Mouse (Mus musculus): ENCODE data around the gene Tspan14. TPM values are rescaled to one million over a fixed set of nuclear protein-coding genes. Genes with fewer than 3 reads are reported as not detected.

Tspan14 gene
- polyA plus RNA-seq, 1 experiment from 2014 or later, result 87.6 TPM

DNA sequence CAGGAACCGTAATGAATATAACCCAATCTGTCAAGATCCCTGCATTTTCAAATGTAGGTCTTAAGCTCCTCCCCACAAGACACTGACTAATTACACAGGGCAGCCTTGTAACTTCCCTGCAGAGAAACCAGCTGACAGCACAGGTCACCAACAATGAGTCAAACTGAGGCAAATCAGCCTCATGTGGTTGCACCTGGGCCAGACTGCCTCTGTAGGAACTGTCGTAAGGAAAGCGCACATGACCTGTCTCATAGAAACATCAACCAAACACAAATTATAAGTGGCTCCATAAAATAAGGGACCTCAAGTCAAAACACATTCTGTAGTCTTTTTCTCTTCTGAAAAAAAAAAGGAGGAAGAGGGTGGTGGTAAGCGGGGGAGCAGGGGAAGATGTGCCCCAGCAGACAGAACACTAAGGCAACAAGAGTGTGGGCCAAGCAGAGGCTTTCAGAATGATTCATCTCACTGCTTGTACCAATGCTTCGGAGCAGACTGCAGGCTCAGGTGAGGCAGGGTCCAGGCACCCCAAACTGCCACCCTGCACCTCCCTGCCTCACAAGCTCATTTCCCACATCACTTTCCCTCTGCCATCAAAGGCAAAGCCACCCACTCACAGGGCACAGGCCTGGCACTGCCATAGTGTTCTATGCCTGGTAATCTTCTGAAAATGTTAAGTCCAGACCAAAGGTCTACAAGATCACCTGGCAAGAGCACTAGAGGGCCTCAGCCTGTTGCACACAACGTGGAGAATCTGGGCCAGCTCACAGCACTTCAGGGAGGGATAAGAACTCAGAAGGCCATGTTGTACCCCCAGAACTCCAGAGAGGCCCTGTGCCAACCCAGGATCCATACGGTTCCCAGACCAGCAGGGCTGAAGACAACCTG, 16.6 kb downstream of the Tspan14 start:
- Histone ChIP-seq H3K36me3 (0 out of 2 replicates have a peak, but pooled peaks cover 4% of the 10 kb centered on the region), H3K4me2 (replicated peaks) (no peak overlapping the region), H3K4me1 (peaks cover 56% of the 10 kb centered on the region), H3K27ac (peak overlapping the region; percentile 48; the same call in 1 of the 2 replicates), H3K9ac (no peak overlapping the region), H3K4me3 (no peak overlapping the region), H3K27me3 (no peaks in the 10 kb centered on the region), H3K9me3 (no peaks in the 10 kb centered on the region)
- 75% methylated on average over 7 of the region's 7 CpGs for WGBS
- no peak for ATAC-seq (ENCODE audit: insufficient number of reproducible peaks, insufficient read depth, low FRiP score, low TSS enrichment)

DNA sequence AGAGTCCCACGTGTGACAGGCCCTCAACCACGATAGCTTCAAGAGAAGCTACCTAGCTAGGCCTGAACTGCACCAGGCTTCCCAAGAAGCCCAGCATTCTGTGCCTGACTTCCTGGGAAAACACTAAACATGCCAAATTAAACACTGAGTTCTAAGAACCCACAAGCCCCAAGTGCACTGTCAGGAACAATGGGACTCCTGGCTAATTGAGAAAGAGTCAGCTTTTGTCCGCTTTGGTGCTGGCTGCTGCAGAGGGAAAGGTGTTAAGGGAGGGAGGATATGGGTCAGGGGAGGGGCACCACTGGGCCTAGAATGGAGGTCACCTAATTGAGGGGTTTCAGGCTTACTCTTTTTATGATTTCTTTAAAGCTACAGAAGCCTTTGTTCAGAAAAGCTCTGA, 17.6 kb downstream of the Tspan14 start:
- Histone ChIP-seq H3K27me3 (no peaks in the 10 kb centered on the region), H3K36me3 (0 out of 2 replicates have a peak, but pooled peaks cover 7% of the 10 kb centered on the region), H3K27ac (peak overlapping the region; percentile 48), H3K9me3 (no peaks in the 10 kb centered on the region), H3K4me1 (peaks cover 47% of the 10 kb centered on the region), H3K4me2 (replicated peaks) (no peak overlapping the region), H3K9ac (no peak overlapping the region), H3K4me3 (no peak overlapping the region)
- no peak for ATAC-seq (ENCODE audit: insufficient number of reproducible peaks, insufficient read depth, low FRiP score, low TSS enrichment)
- WGBS, result 63% methylated on average over 3 of the region's 3 CpGs

DNA sequence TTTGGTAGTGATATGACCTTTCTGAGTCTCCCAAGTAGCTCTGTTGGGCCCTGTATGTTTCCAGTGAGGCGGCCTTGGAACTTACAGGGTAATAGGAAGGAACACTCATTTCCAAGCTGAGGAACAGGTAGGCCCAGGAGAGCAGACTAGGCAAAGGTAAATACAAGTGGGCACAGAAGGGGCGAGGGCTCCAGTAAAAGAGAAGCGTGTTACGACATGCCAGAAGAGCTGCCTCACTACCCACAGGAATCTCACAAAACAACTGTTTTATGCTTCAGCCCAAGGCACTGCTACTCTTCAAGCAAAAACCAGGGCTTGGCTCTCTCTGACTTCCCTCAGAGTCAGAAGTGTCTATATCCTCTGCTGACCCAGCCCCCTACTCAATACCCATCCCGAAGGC, 18.1 kb downstream of the Tspan14 start:
- ATAC-seq (ENCODE audit: insufficient number of reproducible peaks, insufficient read depth, low FRiP score, low TSS enrichment), result no peak
- no peaks in the 10 kb centered on the region for H3K27me3 ChIP-seq

DNA sequence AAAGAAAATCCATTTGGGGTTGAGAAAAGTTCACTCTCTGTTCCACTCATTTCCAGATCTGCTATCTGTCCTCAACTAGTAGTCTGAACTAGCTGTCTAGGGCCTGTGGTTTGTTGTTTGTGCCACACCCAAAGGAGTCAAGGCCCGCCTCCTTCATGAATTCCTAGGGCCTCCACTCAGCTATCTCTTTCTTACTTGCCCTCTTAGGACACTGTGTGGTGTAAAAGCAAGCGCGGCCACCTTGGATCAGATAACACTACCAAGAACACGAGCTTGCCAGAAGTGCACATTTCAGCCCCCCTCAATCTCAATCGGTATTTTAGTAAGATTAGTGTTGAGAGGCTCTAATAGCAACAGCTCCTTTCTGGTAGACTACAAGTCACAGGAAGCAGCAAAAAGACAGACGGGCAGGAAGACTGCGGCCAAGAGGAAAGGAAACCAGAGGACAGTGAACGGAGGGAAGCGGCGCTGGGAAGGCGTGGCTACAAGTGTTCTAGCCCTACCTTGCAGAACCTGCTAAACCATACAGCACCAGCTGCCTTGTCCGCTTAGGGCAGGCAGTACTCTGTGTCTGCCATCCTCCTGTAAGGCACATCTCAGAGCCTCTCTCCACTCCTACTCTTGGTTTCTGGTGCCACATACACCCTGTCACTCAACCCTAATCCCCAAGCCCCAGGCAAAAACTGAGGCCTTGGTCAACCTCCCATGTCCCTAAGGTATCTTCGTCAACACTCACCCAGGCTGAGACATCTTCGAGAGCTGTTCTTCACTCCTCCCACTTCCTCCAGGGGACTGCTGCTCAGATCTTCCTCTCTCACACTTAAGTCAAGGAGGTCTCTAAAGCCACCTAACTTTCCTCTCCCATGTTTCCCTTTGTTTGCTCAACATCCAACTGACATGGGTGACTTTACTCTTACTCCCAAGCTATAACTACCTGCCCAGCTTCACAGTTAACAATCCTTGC, 18.9 kb downstream of the Tspan14 start:
- Histone ChIP-seq H3K4me1 (peaks cover 34% of the 10 kb centered on the region), H3K9me3 (no peaks in the 10 kb centered on the region), H3K36me3 (0 out of 2 replicates have a peak, but pooled peaks cover 7% of the 10 kb centered on the region), H3K27me3 (no peaks in the 10 kb centered on the region), H3K27ac (peak overlapping the region; percentile 78), H3K4me2 (replicated peaks) (no peak overlapping the region), H3K9ac (no peak overlapping the region), H3K4me3 (no peak overlapping the region)
- WGBS, result 63% methylated on average over 14 of the region's 14 CpGs
- 0 out of 2 replicates have a peak, but pooled peaks have one; percentile 59 for ATAC-seq (ENCODE audit: insufficient number of reproducible peaks, insufficient read depth, low FRiP score, low TSS enrichment)

More for the DNA sequence above, 18.1 kb downstream of the Tspan14 start:
- WGBS, result 87% methylated on average over 5 of the region's 5 CpGs
- Histone ChIP-seq H3K4me1 (peaks cover 42% of the 10 kb centered on the region), H3K27ac (peak overlapping the region; percentile 78), H3K9me3 (no peaks in the 10 kb centered on the region), H3K9ac (no peak overlapping the region), H3K4me3 (no peak overlapping the region), H3K4me2 (replicated peaks) (no peak overlapping the region), H3K36me3 (0 out of 2 replicates have a peak, but pooled peaks cover 7% of the 10 kb centered on the region)

DNA sequence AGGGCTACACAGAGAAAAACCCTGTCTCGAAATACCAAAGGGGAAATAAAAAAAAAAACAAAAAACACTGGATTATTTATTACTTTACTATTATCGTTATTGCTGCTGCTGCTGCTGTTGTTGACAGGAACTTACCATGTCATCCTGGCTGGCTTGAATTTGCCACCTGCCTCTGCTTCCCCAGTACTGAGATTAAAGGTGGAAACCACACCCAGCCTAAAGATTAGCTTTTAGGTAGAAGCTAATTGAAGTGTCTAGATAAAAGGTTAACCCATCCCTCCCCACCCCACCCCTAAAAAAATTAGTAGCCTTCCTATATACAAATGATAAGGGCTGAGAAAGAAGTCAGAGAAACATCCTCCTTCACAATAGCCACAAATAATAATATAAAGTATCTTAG, 22.8 kb downstream of the Tspan14 start:
- 0 out of 2 replicates have a peak, but pooled peaks cover 7% of the 10 kb centered on the region for H3K36me3 ChIP-seq
- H3K4me3 ChIP-seq, result no peak overlapping the region
- WGBS, result 89% methylated on average over 2 of the region's 2 CpGs
- H3K27ac ChIP-seq, result no peak overlapping the region
- H3K4me2 ChIP-seq (replicated peaks), result no peak overlapping the region
- H3K9me3 ChIP-seq, result no peaks in the 10 kb centered on the region
- no peaks in the 10 kb centered on the region for H3K27me3 ChIP-seq
- no peak for ATAC-seq (ENCODE audit: insufficient number of reproducible peaks, insufficient read depth, low FRiP score, low TSS enrichment)
- peaks cover 13% of the 10 kb centered on the region; the same call in 1 of the 2 replicates for H3K4me1 ChIP-seq
- no peak overlapping the region for H3K9ac ChIP-seq

DNA sequence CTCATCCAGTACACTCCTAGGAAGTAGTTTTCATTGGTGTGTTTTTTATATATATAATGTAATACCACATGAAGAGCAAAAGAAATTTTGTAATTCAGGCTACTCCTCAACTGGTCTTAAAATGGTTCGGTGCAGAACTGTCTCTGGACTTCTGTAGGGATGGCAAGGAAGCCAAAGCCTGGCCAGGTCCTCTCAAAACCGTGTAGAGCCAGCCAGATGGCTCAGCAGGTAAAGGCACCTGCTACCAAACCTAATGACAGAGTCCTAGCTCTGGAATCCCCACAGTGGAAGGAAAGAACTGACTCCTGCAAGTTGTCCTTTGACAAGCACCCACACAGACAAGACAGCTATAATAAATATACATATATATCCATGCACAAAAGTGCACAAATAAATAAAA, 24.2 kb downstream of the Tspan14 start:
- H3K4me2 ChIP-seq (replicated peaks), result no peak overlapping the region
- H3K4me3 ChIP-seq, result no peak overlapping the region
- no peak for ATAC-seq (ENCODE audit: insufficient number of reproducible peaks, insufficient read depth, low FRiP score, low TSS enrichment)
- H3K4me1 ChIP-seq, result no peaks in the 10 kb centered on the region
- 87% methylated on average over 2 of the region's 2 CpGs for WGBS
- 0 out of 2 replicates have a peak, but pooled peaks cover 7% of the 10 kb centered on the region for H3K36me3 ChIP-seq
- no peaks in the 10 kb centered on the region for H3K9me3 ChIP-seq
- H3K27me3 ChIP-seq, result no peaks in the 10 kb centered on the region
- H3K27ac ChIP-seq, result no peak overlapping the region
- no peak overlapping the region for H3K9ac ChIP-seq

DNA sequence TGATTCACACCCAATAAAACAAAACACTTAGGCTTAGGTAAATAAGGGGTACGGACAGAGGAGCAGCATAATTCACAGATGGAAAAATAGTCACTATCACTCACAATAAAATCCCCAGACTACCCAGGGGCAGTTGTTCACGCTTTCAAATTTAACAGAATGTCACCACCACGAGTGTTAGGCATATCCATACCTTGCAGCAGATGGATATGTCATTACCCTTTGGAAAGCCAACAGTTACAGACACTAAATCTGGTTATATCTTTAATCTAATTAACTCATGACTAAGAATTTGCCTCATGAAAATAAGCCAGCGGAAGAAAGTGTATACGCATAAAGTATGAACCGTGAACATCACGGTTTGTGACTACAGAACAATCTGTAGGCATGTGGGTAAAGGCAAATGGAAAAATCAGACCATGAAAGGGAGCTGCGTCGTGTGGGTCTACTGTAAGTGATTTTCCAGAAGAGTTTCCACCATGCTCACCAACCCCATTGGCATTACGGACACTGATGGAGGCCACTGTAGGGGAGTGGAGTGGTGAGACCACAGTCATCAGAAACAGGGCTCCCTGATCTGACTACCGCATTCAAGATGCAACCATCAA, 28.1 kb downstream of the Tspan14 start:
- H3K27me3 ChIP-seq, result no peaks in the 10 kb centered on the region
- H3K4me2 ChIP-seq (replicated peaks), result no peak overlapping the region
- WGBS, result 85% methylated on average over 11 of the region's 11 CpGs
- no peak overlapping the region for H3K9ac ChIP-seq
- H3K9me3 ChIP-seq, result no peaks in the 10 kb centered on the region
- no peak overlapping the region for H3K4me3 ChIP-seq
- ATAC-seq (ENCODE audit: insufficient number of reproducible peaks, insufficient read depth, low FRiP score, low TSS enrichment), result no peak
- H3K36me3 ChIP-seq, result no peaks in the 10 kb centered on the region
- H3K27ac ChIP-seq, result no peak overlapping the region
- 0 out of 2 replicates have a peak, but pooled peaks cover 5% of the 10 kb centered on the region for H3K4me1 ChIP-seq

DNA sequence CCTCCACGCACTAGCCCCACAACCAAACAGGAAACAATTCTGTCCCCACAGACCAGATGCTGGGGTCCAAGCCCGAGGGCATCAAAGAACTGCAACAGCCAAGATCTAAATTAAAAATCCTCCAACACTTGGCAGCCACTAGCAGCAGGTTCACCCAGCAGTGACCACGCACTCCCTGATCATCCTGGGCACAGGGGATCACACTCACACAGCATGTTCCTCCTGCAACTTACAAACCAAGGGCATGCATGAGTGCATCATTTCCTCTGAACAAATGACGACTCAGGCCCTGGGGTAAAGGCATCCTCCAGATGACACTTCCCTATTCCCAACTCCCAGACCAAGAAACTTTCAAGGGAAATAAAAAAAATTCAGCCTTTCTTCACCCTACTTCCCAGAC, 29.6 kb downstream of the Tspan14 start:
- ATAC-seq (ENCODE audit: insufficient number of reproducible peaks, insufficient read depth, low FRiP score, low TSS enrichment), result no peak
- no peak overlapping the region for H3K9ac ChIP-seq
- 66% methylated on average over 4 of the region's 4 CpGs for WGBS

DNA sequence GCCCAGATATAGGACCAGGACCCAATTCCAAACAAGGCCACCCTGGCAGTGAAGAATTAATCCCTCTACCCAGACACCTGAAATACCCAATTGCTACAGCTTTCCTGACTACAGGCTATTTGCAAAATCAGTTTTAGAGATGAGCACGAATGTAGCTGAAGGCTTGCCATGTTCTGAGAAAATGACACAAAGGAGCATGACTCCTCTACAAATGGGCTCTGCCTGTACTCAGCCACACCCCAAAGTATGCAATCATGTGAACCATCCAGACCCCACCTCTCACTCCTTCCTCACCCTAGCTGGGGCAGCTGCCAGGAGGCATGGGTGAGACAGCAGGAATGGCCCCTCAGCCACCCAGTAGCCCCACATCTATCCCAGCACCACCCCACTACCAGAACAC, 31.1 kb downstream of the Tspan14 start:
- Histone ChIP-seq H3K9ac (no peak overlapping the region), H3K27ac (no peak overlapping the region), H3K36me3 (no peaks in the 10 kb centered on the region), H3K4me2 (replicated peaks) (no peak overlapping the region), H3K9me3 (no peaks in the 10 kb centered on the region), H3K4me3 (no peak overlapping the region), H3K4me1 (peaks cover 10% of the 10 kb centered on the region), H3K27me3 (no peaks in the 10 kb centered on the region)
- 77% methylated on average over 1 of the region's 1 CpGs for WGBS
- ATAC-seq (ENCODE audit: insufficient number of reproducible peaks, insufficient read depth, low FRiP score, low TSS enrichment), result no peak

More for the DNA sequence above, 29.6 kb downstream of the Tspan14 start:
- H3K27ac ChIP-seq, result no peak overlapping the region
- 0 out of 2 replicates have a peak, but pooled peaks cover 5% of the 10 kb centered on the region for H3K4me1 ChIP-seq
- H3K27me3 ChIP-seq, result no peaks in the 10 kb centered on the region
- no peaks in the 10 kb centered on the region for H3K36me3 ChIP-seq
- no peak overlapping the region for H3K4me3 ChIP-seq
- H3K4me2 ChIP-seq (replicated peaks), result no peak overlapping the region
- no peaks in the 10 kb centered on the region for H3K9me3 ChIP-seq

DNA sequence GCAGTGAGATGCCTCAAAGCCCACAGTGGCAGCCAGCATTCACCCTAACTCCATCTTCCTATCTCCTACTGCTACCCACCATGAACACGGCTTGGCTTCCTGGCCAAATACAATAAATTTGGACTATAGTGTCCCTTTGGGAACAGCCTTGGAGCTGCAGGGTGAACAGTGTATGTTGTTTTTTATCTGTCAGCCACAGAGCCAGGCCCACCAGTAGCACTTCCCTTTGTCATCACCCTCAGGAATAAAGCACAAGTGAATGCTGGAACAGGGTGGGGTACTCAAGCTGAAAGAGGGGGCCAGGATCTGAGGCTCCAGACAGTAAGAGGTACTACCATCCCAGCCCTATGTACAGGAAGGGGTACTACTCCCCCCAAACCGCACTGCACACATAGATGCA, 31.6 kb downstream of the Tspan14 start:
- Histone ChIP-seq H3K27me3 (no peaks in the 10 kb centered on the region), H3K27ac (no peak overlapping the region), H3K36me3 (no peaks in the 10 kb centered on the region), H3K9me3 (no peaks in the 10 kb centered on the region), H3K9ac (no peak overlapping the region), H3K4me2 (replicated peaks) (no peak overlapping the region), H3K4me3 (no peak overlapping the region), H3K4me1 (peaks cover 10% of the 10 kb centered on the region)
- no peak for ATAC-seq (ENCODE audit: insufficient number of reproducible peaks, insufficient read depth, low FRiP score, low TSS enrichment)
- WGBS, result 83% methylated on average over 2 of the region's 2 CpGs

DNA sequence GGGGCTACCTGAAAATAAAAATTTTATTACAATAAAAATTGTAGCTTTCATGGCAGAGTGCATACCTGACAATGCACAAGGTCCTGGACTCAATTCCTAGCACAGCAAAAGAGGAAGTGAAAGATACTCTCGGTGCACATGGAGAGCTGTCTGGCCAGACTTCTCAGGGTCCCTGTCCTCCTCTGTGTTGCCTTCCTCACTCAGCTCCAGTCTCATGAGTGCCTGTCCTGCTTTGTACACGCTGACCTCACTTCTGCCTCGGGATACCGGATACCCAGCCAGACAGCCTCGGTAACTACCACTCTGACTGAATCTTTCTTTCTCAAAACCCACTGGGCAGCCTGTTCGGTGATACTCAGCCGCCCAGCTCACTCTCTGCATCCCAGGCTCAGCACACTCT, 33.3 kb downstream of the Tspan14 start:
- no peak for ATAC-seq (ENCODE audit: insufficient number of reproducible peaks, insufficient read depth, low FRiP score, low TSS enrichment)
- Histone ChIP-seq H3K9me3 (no peaks in the 10 kb centered on the region), H3K27ac (no peak overlapping the region), H3K4me3 (no peak overlapping the region), H3K4me1 (peaks cover 10% of the 10 kb centered on the region), H3K9ac (no peak overlapping the region), H3K36me3 (no peaks in the 10 kb centered on the region), H3K4me2 (replicated peaks) (no peak overlapping the region), H3K27me3 (no peaks in the 10 kb centered on the region)
- WGBS, result 77% methylated on average over 7 of the region's 7 CpGs

Measured in embryonic facial prominence, embryonic 12.5 days (tissue).